Mouse (Mus musculus): ENCODE measurements around the gene Vti1a.

DNA sequence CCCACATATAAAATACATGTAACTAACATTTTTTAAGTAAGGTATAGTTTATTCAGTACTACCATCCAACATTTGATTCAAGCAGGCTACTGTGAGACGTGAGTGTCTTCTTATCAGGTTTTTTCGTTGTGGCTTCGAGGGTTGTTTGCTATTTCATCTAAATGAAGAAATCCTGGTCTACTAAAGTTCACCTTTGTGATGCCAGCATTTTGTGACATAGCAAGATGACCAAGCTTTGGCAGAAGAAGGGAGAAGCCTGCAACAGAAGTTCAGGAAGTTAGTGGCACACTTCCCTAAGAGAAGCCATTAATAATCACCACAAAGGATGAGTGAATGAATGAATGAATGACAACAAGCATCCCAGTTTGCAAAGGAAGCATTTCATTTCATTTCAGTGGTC lies 278.4 kb downstream of the Vti1a start:
- TF ChIP-seq CTCF (IDR thresholded peaks at IDR 0.05; ENCODE audit: low read depth) (no peak), EP300 (optimal IDR thresholded peaks at IDR 0.05) (no peak)

Measured in stomach, postnatal 0 days (tissue).